Mouse (Mus musculus) megakaryocyte progenitor cell, adult 5-6 weeks (primary cell): Measurements from ENCODE around the gene Kif26a. TPM values are rescaled to one million over a fixed set of nuclear protein-coding genes. Genes with fewer than 3 reads are reported as not detected.

Source experiments
- ATAC-seq: replicated peaks from 2 replicates; pipeline ENCODE4 v1.8.0; 2016; ENCODE audit warnings: mild to moderate bottlenecking, moderate TSS enrichment, inconsistent platforms; ENCODE audit not compliant: poor library complexity
- total RNA-seq, 2 experiments: library from RNA; stranded (forward) in 1 of 2; stranded (reverse) in 1 of 2; fragments of 157-497, 149-512 nt in 1 of 2; fragments of 200-1000 nt in 1 of 2; gene quantifications; 2 replicates each; pipeline versions ENCODE4 v1.2.3 to v1.2.4; 2015 to 2017

The Kif26a gene
- not detected in 2 replicates for total RNA-seq (2015)
- total RNA-seq (2017): not detected in 2 replicates

DNA sequence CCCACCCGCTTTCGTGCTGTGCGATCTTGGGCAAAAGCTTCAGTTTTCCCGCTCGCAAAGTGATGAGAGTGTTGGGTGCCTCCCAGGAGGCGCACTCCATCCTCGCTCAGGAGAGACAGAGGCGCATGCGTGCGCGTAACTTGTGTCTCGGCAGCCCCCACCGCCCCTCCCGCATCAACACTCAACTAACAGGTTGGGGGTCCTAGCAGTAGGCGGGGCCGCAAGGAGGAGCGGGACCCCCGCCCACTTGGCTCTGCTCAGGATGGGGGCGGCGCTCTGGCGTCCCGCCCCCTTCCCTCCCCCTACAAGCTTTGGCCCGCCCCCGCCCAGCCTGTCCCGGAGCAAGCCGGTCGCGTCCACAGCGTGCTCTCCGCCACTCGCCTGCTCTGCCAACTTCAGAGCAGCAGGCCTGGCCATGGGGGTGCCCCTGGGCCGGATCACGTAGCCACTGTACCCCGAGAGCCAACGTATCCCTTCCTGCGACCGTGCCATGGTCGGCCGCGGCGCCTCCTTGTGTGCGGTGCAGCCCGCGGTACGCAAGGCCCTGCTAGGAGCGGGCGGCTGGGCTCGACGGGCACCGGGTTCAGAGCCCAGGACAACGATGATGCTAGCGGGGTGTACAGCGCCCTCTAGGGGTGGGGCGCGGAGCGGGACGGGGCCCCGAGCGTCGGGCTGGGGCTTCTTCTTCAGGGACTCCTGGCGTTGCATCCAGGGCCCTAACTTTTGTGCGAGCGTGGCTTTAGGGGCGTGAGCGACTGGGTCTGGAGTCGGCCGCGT lies at the start of gene Kif26a:
Kif26a (plus strand) TSS at position 334 of the 777 bp plus-strand sequence.
- ATAC-seq: peak; percentile 30

GRCm38 (mm10) chr12:112096733-112097117 lies 49.3 kb upstream of the Kif26a start:
- no peak for ATAC-seq

DNA sequence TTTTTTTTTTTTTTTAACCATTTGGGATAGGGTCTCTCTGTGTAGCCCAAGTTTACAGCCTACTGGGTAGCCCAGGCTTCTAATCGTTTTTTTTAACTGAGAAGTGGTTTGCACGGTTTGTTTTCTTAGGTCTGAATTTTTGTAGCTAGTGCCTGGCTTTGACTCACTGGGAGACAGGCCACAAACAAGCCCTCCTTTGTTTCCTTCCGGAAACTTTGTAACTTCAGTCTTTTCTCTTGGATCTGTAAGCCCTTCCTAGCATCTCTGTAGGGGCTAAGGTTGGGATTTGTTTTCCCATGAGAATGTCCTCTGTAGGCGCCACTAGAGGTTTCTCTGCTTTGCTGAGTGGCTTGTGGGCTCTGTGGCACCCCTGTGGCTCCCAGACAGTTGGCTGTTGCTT lies 45.9 kb upstream of the Kif26a start:
- no peak for ATAC-seq

- ATAC-seq: no peak
Observed at GRCm38 (mm10) chr12:112101045-112101444, 45.0 kb upstream of the Kif26a start.

DNA sequence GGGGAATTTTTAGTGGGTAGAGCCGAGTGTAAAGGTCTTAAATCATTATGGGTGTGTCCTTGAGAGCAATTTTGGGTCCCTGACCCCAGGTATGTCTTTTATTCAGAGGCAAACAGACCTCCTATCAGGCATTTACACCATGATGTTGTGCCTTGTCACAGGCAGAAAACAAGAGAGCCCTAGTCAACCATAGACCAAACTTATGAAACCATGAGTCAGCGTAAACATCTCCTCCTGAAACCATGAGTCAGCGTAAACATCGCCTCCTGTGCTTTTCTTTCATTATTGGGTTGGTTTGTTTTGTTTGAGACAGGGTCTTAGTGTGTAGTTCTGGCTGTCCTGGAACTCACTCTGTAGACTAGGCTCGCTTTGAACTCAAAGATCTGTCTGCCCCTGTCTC lies 42.8 kb upstream of the Kif26a start:
- no peak for ATAC-seq

GRCm38 (mm10) chr12:112104890-112105289 lies 41.1 kb upstream of the Kif26a start:
- ATAC-seq: no peak

DNA sequence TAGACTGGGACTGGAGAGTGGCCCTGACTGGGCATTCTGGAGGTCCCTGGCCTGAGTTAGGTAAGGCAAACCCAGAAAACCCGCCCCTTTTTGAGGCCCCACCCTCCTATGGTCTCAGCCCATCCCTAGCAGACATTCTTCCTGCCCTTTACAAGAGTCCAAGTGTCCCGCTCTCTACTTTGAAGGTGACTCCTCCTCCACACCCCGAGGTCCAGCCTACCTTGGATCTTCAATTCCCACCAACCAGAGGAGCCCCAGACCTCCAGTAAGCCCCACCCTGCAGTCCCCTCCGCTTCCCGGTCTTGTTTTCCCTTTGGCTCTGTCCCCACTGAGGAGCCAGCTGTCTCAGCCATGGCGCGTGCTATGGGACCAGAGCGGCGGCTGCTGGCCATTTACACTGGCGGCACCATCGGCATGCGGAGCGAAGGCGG lies 39.5 kb upstream of the Kif26a start, which contains the start of gene Aspg:
Aspg (plus strand) TSS at position 139 of the 431 bp plus-strand sequence.
- no peak for ATAC-seq

- ATAC-seq: no peak
Observed at GRCm38 (mm10) chr12:112107685-112108084, 38.3 kb upstream of the Kif26a start.

- no peak for ATAC-seq
Observed at GRCm38 (mm10) chr12:112108696-112109445, 37.1 kb upstream of the Kif26a start.

DNA sequence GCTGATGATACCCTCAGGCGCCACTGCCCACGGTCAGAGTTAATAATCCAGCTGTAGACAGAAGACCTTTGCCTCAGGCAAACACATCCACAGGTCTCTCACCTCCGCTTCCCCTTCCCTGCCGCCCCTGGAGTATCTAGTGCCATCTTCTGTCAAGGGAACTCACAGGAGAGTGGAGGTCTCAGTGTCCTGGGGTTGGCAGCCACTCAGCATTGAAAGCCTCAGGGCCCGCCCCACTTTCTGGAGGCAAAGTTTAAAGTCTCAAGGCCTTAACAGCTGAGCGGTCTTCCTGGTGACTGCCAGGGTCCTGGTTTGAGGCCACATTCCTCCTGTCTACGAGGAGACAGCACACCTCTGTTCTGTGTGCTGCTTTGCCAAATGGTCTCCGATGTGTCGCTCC lies 36.3 kb upstream of the Kif26a start:
- no peak for ATAC-seq

DNA sequence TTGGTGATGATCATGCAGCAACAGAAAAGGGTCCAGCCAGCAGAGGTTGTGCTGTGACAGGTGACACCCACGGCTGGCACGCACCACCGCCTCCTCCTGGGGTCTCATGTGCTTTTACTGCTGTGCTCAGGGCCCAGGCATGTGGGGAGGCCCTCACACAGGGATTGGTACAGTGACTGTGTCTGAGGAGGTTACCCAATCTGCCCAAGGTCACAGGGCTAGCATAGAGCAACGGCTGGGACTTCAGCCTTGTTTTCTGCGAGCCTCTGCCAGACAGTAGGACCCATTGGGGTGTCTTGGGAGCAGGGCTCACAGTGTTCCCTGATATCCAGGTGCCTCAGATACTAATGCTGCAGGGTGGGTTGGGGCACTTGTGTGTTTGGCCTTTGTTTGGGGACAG lies 34.7 kb upstream of the Kif26a start:
- no peak for ATAC-seq

- no peak for ATAC-seq
Observed at GRCm38 (mm10) chr12:112112235-112112634, 33.8 kb upstream of the Kif26a start.

DNA sequence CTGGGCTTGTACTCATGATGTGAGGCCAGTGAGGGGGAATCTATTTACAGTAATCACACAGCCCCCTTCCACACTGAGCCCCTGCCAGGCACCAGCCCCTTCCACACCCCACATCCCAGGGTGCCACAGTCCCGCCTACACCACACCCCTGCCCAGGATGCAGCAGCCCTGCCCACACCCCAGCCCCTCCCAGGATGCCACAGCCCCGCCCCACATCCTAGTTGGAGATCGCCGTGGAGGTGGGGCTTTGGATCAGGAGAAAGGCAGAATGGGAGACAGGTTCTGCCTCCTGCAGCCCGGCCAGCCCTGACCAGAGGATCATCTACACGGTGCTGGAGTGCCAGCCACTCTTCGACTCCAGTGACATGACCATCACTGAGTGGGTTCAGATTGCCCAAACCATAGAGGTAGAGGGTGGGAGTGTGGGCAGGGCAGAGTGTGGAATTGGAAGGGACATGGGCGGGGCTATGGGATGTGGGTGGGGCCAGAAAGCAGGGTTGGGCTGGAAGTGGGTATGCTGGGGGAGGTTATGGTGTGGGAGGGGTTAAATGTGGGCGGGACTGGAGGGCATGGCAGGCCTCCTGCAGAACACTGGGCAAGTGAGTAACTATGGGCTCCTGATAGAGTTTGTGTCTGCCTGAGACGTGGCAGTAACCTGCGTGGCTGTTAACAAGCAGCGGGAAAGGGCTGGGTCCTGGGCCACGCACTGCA lies 33.2 kb upstream of the Kif26a start:
- ATAC-seq: no peak; the same call in 1 of the 2 replicates

GRCm38 (mm10) chr12:112113710-112114109 lies 32.3 kb upstream of the Kif26a start:
- ATAC-seq: peak; percentile 89

DNA sequence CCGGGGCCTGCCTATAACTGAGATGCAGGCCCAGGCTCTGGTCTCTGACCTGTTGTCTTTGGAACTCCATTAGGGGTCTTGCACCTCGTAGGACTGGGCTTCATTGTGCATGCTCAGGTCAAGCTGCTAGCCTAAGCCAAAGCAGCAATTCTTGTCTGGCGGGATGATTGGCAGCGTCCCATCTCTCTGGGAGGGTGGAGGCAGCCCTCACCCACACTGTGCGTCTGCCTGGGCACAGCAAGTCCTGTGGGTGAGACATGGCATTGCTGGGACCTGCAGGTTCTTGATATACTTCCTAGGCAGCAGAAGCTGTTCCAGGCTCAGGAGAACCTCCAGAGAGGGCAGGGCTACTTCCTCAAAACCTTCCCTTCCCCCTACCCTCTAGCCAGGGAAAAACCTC lies 29.0 kb upstream of the Kif26a start:
- ATAC-seq: no peak

GRCm38 (mm10) chr12:112117649-112118048 lies 28.4 kb upstream of the Kif26a start:
- ATAC-seq: no peak

GRCm38 (mm10) chr12:112121188-112121587 lies 24.8 kb upstream of the Kif26a start:
- no peak for ATAC-seq

DNA sequence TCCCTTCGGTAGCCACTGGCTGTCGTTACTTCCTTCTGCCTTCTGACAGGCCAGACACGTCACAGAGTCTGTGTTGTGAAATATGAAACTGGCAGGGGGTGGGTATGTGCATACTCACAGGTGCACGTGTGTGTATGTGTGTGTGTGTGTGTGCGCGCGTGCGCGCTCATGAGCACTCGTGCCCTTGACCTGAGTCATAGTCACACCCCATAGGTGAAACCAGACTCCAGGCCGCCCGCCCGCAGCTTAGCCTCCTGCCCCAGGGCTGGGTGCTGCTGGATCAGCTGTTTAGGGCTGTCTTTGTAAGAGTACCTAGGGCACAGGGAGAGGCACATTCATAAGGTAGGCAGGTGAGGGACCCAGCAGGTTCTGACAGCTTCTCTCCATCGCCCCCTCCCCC lies 20.1 kb upstream of the Kif26a start:
- peak; percentile 75 for ATAC-seq

DNA sequence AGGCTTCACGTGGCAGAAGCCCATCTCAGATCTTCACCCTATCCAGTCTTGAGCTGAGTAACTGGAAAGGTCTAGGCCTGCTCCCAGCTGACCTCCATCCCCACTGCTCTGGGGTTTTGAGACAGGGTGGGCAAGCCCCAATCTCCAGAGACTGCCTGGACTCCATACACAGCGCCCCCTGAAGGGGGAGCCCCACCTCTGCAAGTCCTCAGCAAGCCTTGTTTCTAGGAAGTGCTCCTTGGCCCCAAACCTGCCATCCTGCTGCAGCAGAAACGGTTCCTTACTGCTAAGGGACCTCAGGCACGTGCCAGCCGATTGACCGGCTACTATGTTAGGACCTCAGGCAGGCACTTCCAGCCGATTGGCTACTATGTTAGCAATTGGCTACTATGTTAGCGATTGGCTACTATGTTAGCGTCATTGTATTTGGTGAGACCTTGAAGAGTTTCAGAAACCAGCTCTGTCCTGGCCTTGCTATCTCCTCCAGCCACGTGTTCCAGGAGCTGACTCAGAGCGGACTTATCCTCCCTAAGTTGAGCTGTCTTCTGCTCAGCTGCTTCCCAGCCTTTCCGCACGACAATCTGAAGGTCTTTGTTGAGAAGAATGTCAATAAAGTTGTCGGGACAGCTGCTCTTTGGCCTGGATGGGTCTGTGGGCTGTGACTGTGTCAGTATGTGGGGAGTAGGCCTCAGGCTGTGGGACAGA lies 18.9 kb upstream of the Kif26a start:
- 0 out of 2 replicates have a peak, but pooled peaks have one; percentile 34 for ATAC-seq

DNA sequence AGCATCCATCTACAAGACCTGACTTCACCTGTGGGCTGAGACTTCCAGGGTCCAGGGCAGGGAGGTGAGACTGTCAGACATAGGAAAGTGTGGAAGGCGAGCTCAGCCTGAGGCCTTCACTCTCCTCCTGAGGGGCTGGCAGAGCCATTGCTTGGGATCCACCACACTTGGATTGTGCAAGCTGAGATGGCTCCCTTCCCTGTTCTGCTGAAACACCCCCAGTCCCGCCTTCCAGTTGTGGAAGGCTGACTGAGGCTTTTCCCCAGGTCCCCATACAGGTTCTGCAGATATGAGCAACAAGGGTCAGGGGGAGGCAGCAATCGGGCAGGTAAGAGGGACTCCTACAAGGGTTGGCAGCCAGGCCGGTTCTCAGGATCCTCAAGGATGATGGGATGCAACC lies 17.5 kb upstream of the Kif26a start:
- no peak for ATAC-seq
